Mouse (Mus musculus) kidney, adult 2 months (tissue): Measurements from ENCODE around the gene Tapbpl.

ENCODE experiments used
- CTCF ChIP-seq: fragments of 200-500 bp; conservative IDR thresholded peaks from 2 replicates; pipeline ENCODE4 v1.5.1; 2011; ENCODE audit warnings: low read depth, mild to moderate bottlenecking, control low read depth, low read length, moderate library complexity, mixed read lengths; ENCODE audit not compliant: insufficient read depth, insufficient read length
- POLR2A ChIP-seq: fragments of 200-500 bp; IDR thresholded peaks from one replicate; pipeline ENCODE4 v1.6.1; 2011; ENCODE audit warnings: low read depth, low read length, control low read depth

GRCm38 (mm10) chr6:125234520-125234828 is 2.8 kb upstream of the Tapbpl start:
- TF ChIP-seq CTCF (no peak), POLR2A (no peak)
